Mouse (Mus musculus): Measurements from ENCODE around the gene Osbpl11.
"Not testable (repeated sequence)": the region's sequence is repeated elsewhere in the genome, so short reads cannot be mapped to it uniquely, and the experiment has no call there.

The Osbpl11 gene

GRCm38 (mm10) chr16:33184901-33185260 is at the start of gene Osbpl11:
TSS of gene Osbpl11 (plus strand) at chr16:33185071.
- in situ Hi-C loops (cut with MboI; ENCODE audit: low pct_unique_long_range_greater_than_20kb in 1 of 2, low sequenced_read_pairs in 2 of 2, unreplicated experiment in 1 of 2), result no loop called here

- in situ Hi-C loops (cut with MboI; ENCODE audit: low pct_unique_long_range_greater_than_20kb in 1 of 2, low sequenced_read_pairs in 2 of 2, unreplicated experiment in 1 of 2), result no loop called here
Observed at GRCm38 (mm10) chr16:33135167-33135566, 49.7 kb upstream of the Osbpl11 start.

GRCm38 (mm10) chr16:33139061-33139460 is 45.8 kb upstream of the Osbpl11 start:
- in situ Hi-C loops (cut with MboI; ENCODE audit: low pct_unique_long_range_greater_than_20kb in 1 of 2, low sequenced_read_pairs in 2 of 2, unreplicated experiment in 1 of 2), result not testable (repeated sequence)

GRCm38 (mm10) chr16:33141758-33142280 is 43.1 kb upstream of the Osbpl11 start:
- in situ Hi-C loops (cut with MboI; ENCODE audit: low pct_unique_long_range_greater_than_20kb in 1 of 2, low sequenced_read_pairs in 2 of 2, unreplicated experiment in 1 of 2), result no loop called here

GRCm38 (mm10) chr16:33143452-33143851 is 41.4 kb upstream of the Osbpl11 start:
- in situ Hi-C loops (cut with MboI; ENCODE audit: low pct_unique_long_range_greater_than_20kb in 1 of 2, low sequenced_read_pairs in 2 of 2, unreplicated experiment in 1 of 2), result no loop called here

GRCm38 (mm10) chr16:33146185-33146584 is 38.7 kb upstream of the Osbpl11 start:
- in situ Hi-C loops (cut with MboI; ENCODE audit: low pct_unique_long_range_greater_than_20kb in 1 of 2, low sequenced_read_pairs in 2 of 2, unreplicated experiment in 1 of 2), result no loop called here

- in situ Hi-C loops (cut with MboI; ENCODE audit: low pct_unique_long_range_greater_than_20kb in 1 of 2, low sequenced_read_pairs in 2 of 2, unreplicated experiment in 1 of 2), result no loop called here
Observed at GRCm38 (mm10) chr16:33148135-33148534, 36.7 kb upstream of the Osbpl11 start.

- in situ Hi-C loops (cut with MboI; ENCODE audit: low pct_unique_long_range_greater_than_20kb in 1 of 2, low sequenced_read_pairs in 2 of 2, unreplicated experiment in 1 of 2), result not testable (repeated sequence)
Observed at GRCm38 (mm10) chr16:33150875-33151274, 34.0 kb upstream of the Osbpl11 start.

GRCm38 (mm10) chr16:33151558-33151957 is 33.3 kb upstream of the Osbpl11 start:
- in situ Hi-C loops (cut with MboI; ENCODE audit: low pct_unique_long_range_greater_than_20kb in 1 of 2, low sequenced_read_pairs in 2 of 2, unreplicated experiment in 1 of 2), result no loop called here

GRCm38 (mm10) chr16:33154992-33155391 is 29.9 kb upstream of the Osbpl11 start:
- in situ Hi-C loops (cut with MboI; ENCODE audit: low pct_unique_long_range_greater_than_20kb in 1 of 2, low sequenced_read_pairs in 2 of 2, unreplicated experiment in 1 of 2), result no loop called here

- in situ Hi-C loops (cut with MboI; ENCODE audit: low pct_unique_long_range_greater_than_20kb in 1 of 2, low sequenced_read_pairs in 2 of 2, unreplicated experiment in 1 of 2), result no loop called here
Observed at GRCm38 (mm10) chr16:33158006-33158405, 26.9 kb upstream of the Osbpl11 start.

GRCm38 (mm10) chr16:33158590-33159071 is 26.2 kb upstream of the Osbpl11 start:
- in situ Hi-C loops (cut with MboI; ENCODE audit: low pct_unique_long_range_greater_than_20kb in 1 of 2, low sequenced_read_pairs in 2 of 2, unreplicated experiment in 1 of 2), result no loop called here

GRCm38 (mm10) chr16:33159363-33159762 is 25.5 kb upstream of the Osbpl11 start:
- in situ Hi-C loops (cut with MboI; ENCODE audit: low pct_unique_long_range_greater_than_20kb in 1 of 2, low sequenced_read_pairs in 2 of 2, unreplicated experiment in 1 of 2), result no loop called here

GRCm38 (mm10) chr16:33163330-33164090 is 21.4 kb upstream of the Osbpl11 start:
- in situ Hi-C loops (cut with MboI; ENCODE audit: low pct_unique_long_range_greater_than_20kb in 1 of 2, low sequenced_read_pairs in 2 of 2, unreplicated experiment in 1 of 2), result no loop called here

GRCm38 (mm10) chr16:33166284-33166683 is 18.6 kb upstream of the Osbpl11 start:
- in situ Hi-C loops (cut with MboI; ENCODE audit: low pct_unique_long_range_greater_than_20kb in 1 of 2, low sequenced_read_pairs in 2 of 2, unreplicated experiment in 1 of 2), result not testable (repeated sequence)

GRCm38 (mm10) chr16:33167537-33167936 is 17.3 kb upstream of the Osbpl11 start:
- in situ Hi-C loops (cut with MboI; ENCODE audit: low pct_unique_long_range_greater_than_20kb in 1 of 2, low sequenced_read_pairs in 2 of 2, unreplicated experiment in 1 of 2), result no loop called here

- in situ Hi-C loops (cut with MboI; ENCODE audit: low pct_unique_long_range_greater_than_20kb in 1 of 2, low sequenced_read_pairs in 2 of 2, unreplicated experiment in 1 of 2), result no loop called here
Observed at GRCm38 (mm10) chr16:33169471-33170034, 15.3 kb upstream of the Osbpl11 start.

- in situ Hi-C loops (cut with MboI; ENCODE audit: low pct_unique_long_range_greater_than_20kb in 1 of 2, low sequenced_read_pairs in 2 of 2, unreplicated experiment in 1 of 2), result no loop called here
Observed at GRCm38 (mm10) chr16:33170716-33171587, 13.9 kb upstream of the Osbpl11 start.

GRCm38 (mm10) chr16:33171800-33172199 is 13.1 kb upstream of the Osbpl11 start:
- in situ Hi-C loops (cut with MboI; ENCODE audit: low pct_unique_long_range_greater_than_20kb in 1 of 2, low sequenced_read_pairs in 2 of 2, unreplicated experiment in 1 of 2), result no loop called here

All from mouse embryonic stem cell (cell line).